Mouse (Mus musculus) liver, postnatal 0 days (tissue): Measurements from ENCODE around the gene Atrnl1.

Source experiments
- CTCF ChIP-seq: sonication (generic); IDR thresholded peaks from 2 replicates; pipeline ENCODE4 v1.5.1; 2016; ENCODE audit warnings: antibody characterized with exemption, low read depth
- EP300 ChIP-seq: IDR thresholded peaks from 2 replicates; pipeline ENCODE4 v1.6.1; 2016; ENCODE audit warnings: antibody characterized with exemption, low read depth, mild to moderate bottlenecking

DNA sequence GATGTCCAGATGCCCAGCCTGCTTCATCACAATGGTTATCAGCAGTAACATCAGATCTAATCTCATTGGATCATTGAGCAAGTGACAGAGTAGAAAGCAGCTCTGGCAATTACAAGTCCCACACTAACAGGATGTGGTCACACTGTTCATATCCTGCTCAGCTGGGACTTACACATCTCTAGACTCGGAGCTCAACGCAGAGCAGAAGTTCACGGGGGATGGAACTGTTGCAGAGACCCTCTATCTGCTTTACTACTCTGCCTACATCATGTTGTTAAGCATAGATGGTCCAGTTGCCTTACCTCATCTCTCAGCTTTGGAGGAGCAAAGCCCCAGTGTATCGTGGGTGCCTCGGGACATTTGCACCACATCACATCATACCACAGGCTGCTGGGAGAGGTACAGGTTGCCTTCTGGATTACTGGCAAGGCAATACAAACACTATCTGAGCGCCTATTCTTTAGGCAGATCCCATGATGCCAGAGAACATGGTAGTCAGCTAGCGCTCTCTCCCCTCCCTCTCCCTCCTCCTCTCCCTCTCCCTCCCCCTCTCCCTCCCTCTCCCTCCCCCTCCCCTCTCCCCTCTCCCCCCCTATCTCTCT lies 533.1 kb downstream of the Atrnl1 start:
- TF ChIP-seq CTCF (no peak), EP300 (no peak)
